Mouse (Mus musculus) cerebellum, postnatal 10 days (tissue): ENCODE measurements around the gene Olfr1303.

Source experiments
- DNase-seq, 2 experiments: peaks; one replicate each; pipeline ENCODE4 v3.0.0; 2021; ENCODE audit warnings: mixed read lengths in 2 of 2

Gene Olfr1303

DNA sequence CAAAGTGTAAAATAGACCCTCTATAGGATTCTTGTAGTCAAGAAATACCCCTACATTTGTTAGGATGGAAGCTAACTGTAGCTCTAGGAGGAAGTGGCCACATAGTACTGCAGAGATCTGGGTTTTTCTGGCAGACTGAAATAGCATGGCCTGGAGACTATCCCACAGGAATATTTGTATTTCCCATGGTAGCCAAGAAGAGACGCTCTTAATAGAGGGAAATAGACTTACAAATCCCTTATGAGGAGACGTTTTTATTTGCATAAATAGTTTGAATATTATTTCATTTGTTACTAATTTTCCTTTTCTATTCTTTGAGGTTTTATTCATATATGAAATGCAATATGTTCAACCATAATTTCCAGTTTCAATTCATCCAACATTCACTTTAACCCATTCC lies at the start of gene Olfr1303:
Gene Olfr1303, minus strand, starts transcription at position 101 of the 400 bp plus-strand sequence.
- DNase-seq = no peak

DNA sequence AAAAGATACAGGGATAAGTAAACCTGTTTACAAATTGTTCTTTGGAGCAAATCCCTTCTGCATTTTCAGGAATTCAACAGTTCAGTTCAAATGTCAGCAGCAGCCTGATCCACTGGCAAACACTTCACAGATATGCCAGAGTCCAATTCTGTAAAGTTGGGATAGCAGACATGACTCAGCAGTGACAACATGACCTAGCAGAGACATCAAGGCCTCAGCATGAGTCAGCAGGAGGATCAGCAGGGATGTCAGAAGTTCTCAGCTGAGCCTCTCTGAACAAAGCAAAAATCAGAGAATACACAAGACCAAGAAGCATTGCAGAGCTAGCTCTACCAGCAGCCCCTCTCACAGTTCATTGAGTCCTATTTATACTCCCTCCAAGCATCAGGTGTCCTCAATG lies 7.2 kb downstream of the Olfr1303 start:
- DNase-seq = no peak

DNA sequence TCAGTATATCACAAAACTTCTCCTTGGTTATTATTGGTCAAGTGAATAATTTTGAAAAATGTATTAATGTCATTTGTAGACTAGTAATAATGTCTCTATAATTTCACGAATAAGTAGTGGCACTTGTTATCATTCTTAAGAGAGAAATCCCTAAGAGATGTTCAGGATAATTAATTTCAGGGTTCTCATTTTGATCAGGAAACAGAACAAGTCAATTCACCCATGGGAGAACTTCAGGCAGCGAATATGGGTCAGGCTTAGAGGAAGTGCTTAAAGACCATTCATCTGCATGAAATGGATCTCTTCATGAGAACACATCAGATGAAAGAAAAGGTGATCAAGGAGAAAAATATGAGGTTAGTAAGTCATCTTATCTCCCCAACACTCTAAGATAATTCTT lies 43.0 kb downstream of the Olfr1303 start, which contains the start of gene Olfr1302:
Gene Olfr1302, plus strand, starts transcription at position 301 of the 400 bp plus-strand sequence.
- DNase-seq = no peak
